19 mouse cellular contexts compared by ENCODE assay signal in genomic region chr11:86353586-86353985, GRCm38 (mm10). TPM values are rescaled to one million over a fixed set of nuclear protein-coding genes. Genes with fewer than 3 reads are reported as not detected.
DNase-seq lines count a peak whose midpoint lies in the region; ATAC-seq and TF ChIP-seq lines count a peak whose summit lies in the region.
"Had no signal": no experiment of that assay in that cellular context is flagged by ENCODE, and none has a peak within 500 bp of the region (broad histone marks: within the 10 kb centered on the region; RNA-seq: fewer than 3 reads in every experiment).

No protein-coding gene starts in this region.

- dilution Hi-C loops in CH12.LX (cut with MboI; ENCODE audit: extremely low pct_ligation_motif_present, extremely low pct_unique_long_range_greater_than_20kb, low sequenced_read_pairs), result no loop called here

- no peak for DNase-seq in gastrocnemius, adult 2 months
- DNase-seq in gastrocnemius, postnatal 14 days, result no peak
- DNase-seq in kidney, adult 9 months, result peak; percentile 36
- DNase-seq in liver, embryonic 11.5 days (ENCODE audit: low spot score), result no peak
- no peak for DNase-seq in CH12.LX (ENCODE audit: extremely low read depth)
- no peak for DNase-seq in gastrocnemius, postnatal 10 days
- DNase-seq: adrenal gland, postnatal 14 days; cerebellum, adult 11-12 months; cerebellum, adult 9-10 months; cerebellum, postnatal 25 days; heart, postnatal 36 days had no signal

- 0 out of 2 replicates have a peak overlapping the region, but pooled peaks have one; percentile 0 for H3K27ac ChIP-seq in gastrocnemius, adult 2 months
- H3K27ac ChIP-seq in kidney, embryonic 15.5 days, result no peak overlapping the region
- no peak overlapping the region for H3K27ac ChIP-seq in liver, embryonic 15.5 days (replicated peaks)
- H3K27ac ChIP-seq in liver, embryonic 11.5 days (ENCODE audit: low read depth, low read length), result no peak overlapping the region
- no peak overlapping the region for H3K27ac ChIP-seq in CH12.LX (ENCODE audit: insufficient read depth, low read depth)
- H3K27ac ChIP-seq: embryonic facial prominence, embryonic 13.5 days; forebrain, embryonic 12.5 days; heart, embryonic 13.5 days; hindbrain, embryonic 15.5 days had no signal

- 83% methylated on average over 3 of the region's 3 CpGs for WGBS in kidney, embryonic 15.5 days
- 74% methylated on average over 3 of the region's 3 CpGs for WGBS in liver, embryonic 15.5 days (ENCODE audit: insufficient replicate concordance)
- WGBS in liver, embryonic 11.5 days, result 80% methylated on average over 3 of the region's 3 CpGs

- in situ Hi-C loops in CH12.LX (cut with MboI; ENCODE audit: low pct_ligation_motif_present, low pct_unique_long_range_greater_than_20kb, low sequenced_read_pairs), result no loop called here

- TF ChIP-seq POLR2A in CH12.LX (IDR thresholded peaks at IDR 0.05; ENCODE audit: low read depth, low read length), result no peak

- no peaks in the 10 kb centered on the region for H3K9me3 ChIP-seq in kidney, embryonic 15.5 days (replicated peaks)
- no peaks in the 10 kb centered on the region for H3K9me3 ChIP-seq in liver, embryonic 15.5 days (replicated peaks)
- no peaks in the 10 kb centered on the region for H3K9me3 ChIP-seq in liver, embryonic 11.5 days (ENCODE audit: control insufficient read depth, low read length)
- H3K9me3 ChIP-seq in CH12.LX (replicated peaks; ENCODE audit: low read length), result no peaks in the 10 kb centered on the region
- H3K9me3 ChIP-seq: embryonic facial prominence, embryonic 13.5 days; forebrain, embryonic 12.5 days; heart, embryonic 13.5 days; hindbrain, embryonic 15.5 days had no signal

- intact Hi-C loops in gastrocnemius, adult 2 months (cut with DNase I), result no loop called here
- intact Hi-C loops in gastrocnemius, postnatal 14 days (cut with DNase I; ENCODE audit: low total_unique reads), result no loop called here

- ATAC-seq in kidney, embryonic 15.5 days (replicated peaks; ENCODE audit: low FRiP score), result no peak
- ATAC-seq in liver, embryonic 15.5 days (ENCODE audit: insufficient read depth), result no peak
- ATAC-seq in liver, embryonic 11.5 days (replicated peaks; ENCODE audit: low FRiP score), result no peak
- ATAC-seq: activated CD4-positive, CD25-positive, alpha-beta regulatory T cell, adult 4 months; Patski had no signal

- H3K36me3 ChIP-seq in kidney, embryonic 15.5 days, result peaks cover 21% of the 10 kb centered on the region
- H3K36me3 ChIP-seq in liver, embryonic 15.5 days (replicated peaks), result peaks cover 20% of the 10 kb centered on the region
- H3K36me3 ChIP-seq in liver, embryonic 11.5 days (ENCODE audit: control insufficient read depth, insufficient read depth, low read length), result peaks cover 6% of the 10 kb centered on the region; the same call in 1 of the 2 replicates
- peaks cover 14 to 31% of the 10 kb centered on the region in 2 experiments for H3K36me3 ChIP-seq in CH12.LX (replicated peaks in 1 of 2; ENCODE audit: control insufficient read depth in 1 of 2, insufficient read depth in 1 of 2, low read length in 1 of 2)
- H3K36me3 ChIP-seq: hindbrain, embryonic 15.5 days had no signal

- no peak for TF ChIP-seq RAD21 in CH12.LX (IDR thresholded peaks at IDR 0.05; ENCODE audit: low read depth, low read length)

- H3K9ac ChIP-seq in kidney, embryonic 15.5 days, result no peak overlapping the region
- H3K9ac ChIP-seq in liver, embryonic 15.5 days, result no peak overlapping the region
- H3K9ac ChIP-seq in liver, embryonic 11.5 days (ENCODE audit: low read depth, low read length), result no peak overlapping the region
- no peak overlapping the region; the same call in 1 of the 2 replicates for H3K9ac ChIP-seq in CH12.LX (ENCODE audit: insufficient read depth, low read depth)
- H3K9ac ChIP-seq: embryonic facial prominence, embryonic 13.5 days; forebrain, embryonic 12.5 days; heart, embryonic 13.5 days; hindbrain, embryonic 15.5 days had no signal

- peaks cover 74% of the 10 kb centered on the region for H3K79me2 ChIP-seq in CH12.LX (replicated peaks; ENCODE audit: control insufficient read depth, extremely low read depth, insufficient read depth, poor library complexity, severe bottlenecking)

- no peaks in the 10 kb centered on the region for H3K27me3 ChIP-seq in kidney, embryonic 15.5 days
- no peaks in the 10 kb centered on the region for H3K27me3 ChIP-seq in liver, embryonic 15.5 days
- no peaks in the 10 kb centered on the region for H3K27me3 ChIP-seq in liver, embryonic 11.5 days (replicated peaks; ENCODE audit: control insufficient read depth, insufficient read depth, low read length)
- H3K27me3 ChIP-seq in CH12.LX (replicated peaks), result no peaks in the 10 kb centered on the region
- H3K27me3 ChIP-seq: embryonic facial prominence, embryonic 13.5 days; forebrain, embryonic 12.5 days; heart, embryonic 13.5 days; hindbrain, embryonic 15.5 days; Patski had no signal

- peak overlapping the region; percentile 20; the same call in 1 of the 2 replicates for H3K4me3 ChIP-seq in gastrocnemius, adult 2 months
- no peak overlapping the region for H3K4me3 ChIP-seq in kidney, embryonic 15.5 days (replicated peaks)
- H3K4me3 ChIP-seq in liver, embryonic 15.5 days (replicated peaks), result no peak overlapping the region
- H3K4me3 ChIP-seq in liver, embryonic 11.5 days (ENCODE audit: low read depth, low read length), result no peak overlapping the region
- H3K4me3 ChIP-seq in CH12.LX (replicated peaks in 1 of 3; ENCODE audit: low read depth in 2 of 3, low read length in 2 of 3, poor library complexity in 1 of 3), result no peak overlapping the region
- H3K4me3 ChIP-seq: embryonic facial prominence, embryonic 13.5 days; forebrain, embryonic 12.5 days; heart, embryonic 13.5 days; hindbrain, embryonic 15.5 days had no signal

- no peak for TF ChIP-seq CTCF in gastrocnemius, adult 2 months (IDR thresholded peaks at IDR 0.05)
- TF ChIP-seq CTCF in CH12.LX (conservative IDR thresholded peaks at IDR 0.05 in 1 of 2, IDR thresholded peaks at IDR 0.05 in 1 of 2; ENCODE audit: low read depth in 2 of 2, low read length in 2 of 2), result no peak

- H3K4me2 ChIP-seq in kidney, embryonic 15.5 days, result no peak overlapping the region
- peak overlapping the region; percentile 8; the same call in 1 of the 2 replicates for H3K4me2 ChIP-seq in liver, embryonic 15.5 days
- no peak overlapping the region for H3K4me2 ChIP-seq in liver, embryonic 11.5 days
- peak overlapping the region; percentile 68; the same call in 1 of the 2 replicates for H3K4me2 ChIP-seq in CH12.LX (ENCODE audit: insufficient read depth, low read depth, poor library complexity, severe bottlenecking)
- H3K4me2 ChIP-seq: embryonic facial prominence, embryonic 13.5 days; forebrain, embryonic 12.5 days; heart, embryonic 13.5 days; hindbrain, embryonic 15.5 days had no signal

- TF ChIP-seq EP300 in CH12.LX (IDR thresholded peaks at IDR 0.05; ENCODE audit: low read length), result no peak

- peaks cover 25% of the 10 kb centered on the region for H3K4me1 ChIP-seq in kidney, embryonic 15.5 days
- peaks cover 34% of the 10 kb centered on the region for H3K4me1 ChIP-seq in liver, embryonic 15.5 days (replicated peaks)
- H3K4me1 ChIP-seq in liver, embryonic 11.5 days (replicated peaks; ENCODE audit: control insufficient read depth, insufficient read depth, low read length), result peaks cover 17% of the 10 kb centered on the region
- peaks cover 9 to 66% of the 10 kb centered on the region in 2 experiments for H3K4me1 ChIP-seq in CH12.LX (ENCODE audit: control insufficient read depth in 1 of 2, insufficient read depth in 2 of 2)

TF ChIP-seq in CH12.LX, 34 proteins besides CTCF, POLR2A, EP300 and RAD21:
- TF ChIP-seq HCFC1 (IDR thresholded peaks at IDR 0.05; ENCODE audit: low read depth, low read length) (no peak), KAT2A (IDR thresholded peaks at IDR 0.05; ENCODE audit: insufficient replicate concordance, low read length) (no peak), MEF2A (IDR thresholded peaks at IDR 0.05; ENCODE audit: borderline replicate concordance, low read depth, low read length) (no peak), SIN3A (IDR thresholded peaks at IDR 0.05; ENCODE audit: low read length) (0 out of 2 replicates have a peak, but pooled peaks have one; percentile 27), ZC3H11A (IDR thresholded peaks at IDR 0.05; ENCODE audit: low read depth, low read length) (no peak), GABPA (IDR thresholded peaks at IDR 0.05; ENCODE audit: insufficient replicate concordance, low read depth, low read length) (no peak), USF1 (IDR thresholded peaks at IDR 0.05; ENCODE audit: low read depth, low read length) (no peak), MAZ (IDR thresholded peaks at IDR 0.05; ENCODE audit: low read depth, low read length) (0 out of 2 replicates have a peak, but pooled peaks have one; percentile 26), JUN (IDR thresholded peaks at IDR 0.05; ENCODE audit: insufficient read depth, low read depth, low read length) (no peak), POLR2AphosphoS2 (IDR thresholded peaks at IDR 0.05; ENCODE audit: low read depth, low read length) (0 out of 2 replicates have a peak, but pooled peaks have one; percentile 20)

RNA-seq across cellular contexts. Expression of gene Med13, which starts 3.8 kb away (rescaled TPM):
- 10 to 100 TPM; 42.3 to 43.0 TPM for total RNA-seq in gastrocnemius, adult 2 months (2021)
- total RNA-seq in gastrocnemius, postnatal 14 days (2021), result 10 to 100 TPM; 33.6 to 35.2 TPM
- 8.5 and 10.2 TPM in 2 replicates for polyA plus RNA-seq in kidney, embryonic 15.5 days (2015; fragmentation: Nextera tagmentation; extraction: Ambion mirVana)
- polyA plus RNA-seq in liver, embryonic 15.5 days (2015; fragmentation: Nextera tagmentation; extraction: Ambion mirVana), result 2.6 and 4.1 TPM in 2 replicates
- 7.6 and 8.9 TPM in 2 replicates for polyA plus RNA-seq in liver, embryonic 11.5 days (2014; fragmentation: Nextera tagmentation; extraction: Ambion mirVana)
- total RNA-seq in CH12.LX (2012; rRNA removed), result 33.2 and 37.9 TPM in 2 replicates
- 40.9 and 47.6 TPM in 2 replicates for total RNA-seq in CH12.LX (2014; rRNA removed)
- polyA plus RNA-seq in CH12.LX (2012; ENCODE audit: insufficient read length, low read depth), result 31.6 and 41.5 TPM in 2 replicates
- 10 to 100 TPM; 42.2 to 47.1 TPM for total RNA-seq in gastrocnemius, postnatal 10 days (2021)

Comparison
In these comparisons a context has a peak if more than half of its experiments do, and no peak if none do; other contexts are left out.
1. H3K4me2 ChIP-seq: peak in liver, embryonic 15.5 days (single experiment) and CH12.LX (single experiment); none in kidney, embryonic 15.5 days (single experiment) and liver, embryonic 11.5 days (single experiment).